Mouse (Mus musculus) hindbrain, embryonic 14.5 days (tissue): ENCODE data around the gene Tcf7l2. TPM values are rescaled to one million over a fixed set of nuclear protein-coding genes. Genes with fewer than 3 reads are reported as not detected.
A peak's percentile ranks its signal among the peaks of the same experiment; 100 is the strongest.

ENCODE experiments used
- ATAC-seq: fragments of 200-750 bp; cut with Nextera tagmentation; 2 replicates; pipeline ENCODE4 v1.8.0; 2017; ENCODE audit warnings: moderate number of reproducible peaks, mild to moderate bottlenecking, moderate TSS enrichment, moderate library complexity; ENCODE audit not compliant: low FRiP score
- DNase-seq: peaks from one replicate; pipeline ENCODE4 v3.0.0-alpha.2; 2015; ENCODE audit warnings: low spot score
- H3K27ac ChIP-seq: fragments of 300-500 bp; sonication (generic); 2 replicates; pipeline ENCODE4 v1.5.1; 2014; ENCODE audit warnings: mild to moderate bottlenecking, moderate library complexity
- H3K27me3 ChIP-seq: fragments of 300-500 bp; sonication (generic); 2 replicates; pipeline ENCODE4 v1.6.1; 2014; ENCODE audit warnings: mild to moderate bottlenecking, low read length, mixed read lengths; ENCODE audit not compliant: control insufficient read depth, insufficient read depth
- H3K36me3 ChIP-seq: fragments of 300-500 bp; sonication (generic); replicated peaks from 2 replicates; pipeline ENCODE4 v1.6.1; 2014; ENCODE audit not compliant: control insufficient read depth, insufficient read depth
- H3K4me1 ChIP-seq: fragments of 300-500 bp; sonication (generic); replicated peaks from 2 replicates; pipeline ENCODE4 v1.6.1; 2014; ENCODE audit warnings: antibody characterized with exemption, low read length, mixed read lengths; ENCODE audit not compliant: control insufficient read depth, insufficient read depth
- H3K4me2 ChIP-seq: fragments of 300-500 bp; sonication (generic); replicated peaks from 2 replicates; pipeline ENCODE4 v1.6.1; 2014; ENCODE audit warnings: mild to moderate bottlenecking, moderate library complexity
- H3K4me3 ChIP-seq: fragments of 300-500 bp; sonication (generic); replicated peaks from 2 replicates; pipeline ENCODE4 v1.5.1; 2014; ENCODE audit warnings: mild to moderate bottlenecking, low read length
- H3K9ac ChIP-seq: fragments of 300-500 bp; sonication (generic); 2 replicates; pipeline ENCODE4 v1.6.1; 2014
- H3K9me3 ChIP-seq: fragments of 300-500 bp; sonication (generic); 2 replicates; pipeline ENCODE4 v1.6.1; 2016; ENCODE audit warnings: low read length; ENCODE audit not compliant: control insufficient read depth
- WGBS: fragments of 180-500 bp; shearing (Covaris S2); extraction: QIAGEN DNeasy Blood & Tissue Kit; methylation state at CpG from one replicate; pipeline ENCODE4 v1.1.7; 2014; 5-methylcytosine and 5-hydroxymethylcytosine counted together
- polyA plus RNA-seq: library from polyadenylated mRNA; unstranded; fragments of >200 nt; fragmentation: Nextera tagmentation; extraction: Ambion mirVana; gene quantifications from 2 replicates; pipeline ENCODE4 v1.2.1, GENCODE M21; 2014

Tcf7l2 gene
- polyA plus RNA-seq, 1 experiment from 2014 or later, result 24.0 TPM

GRCm38 (mm10) chr19:55956745-55957144, 215.1 kb downstream of the Tcf7l2 start:
- DNase-seq, result no peak
- Histone ChIP-seq H3K4me3 (no peak overlapping the region), H3K36me3 (no peaks in the 10 kb centered on the region), H3K9ac (no peak overlapping the region), H3K4me2 (no peak overlapping the region), H3K27ac (no peak overlapping the region), H3K27me3 (no peaks in the 10 kb centered on the region), H3K9me3 (peaks cover 11% of the 10 kb centered on the region), H3K4me1 (peaks cover 10% of the 10 kb centered on the region; the same call in 1 of the 2 replicates)
- no peak for ATAC-seq
- WGBS, result 93% methylated on average over 6 of the region's 6 CpGs

- DNase-seq (no peak), ATAC-seq (no peak)
- H3K9ac ChIP-seq, result no peak overlapping the region
- no peaks in the 10 kb centered on the region for H3K4me1 ChIP-seq
- no peak overlapping the region for H3K4me3 ChIP-seq
- H3K9me3 ChIP-seq, result peaks cover 12% of the 10 kb centered on the region
- no peaks in the 10 kb centered on the region for H3K27me3 ChIP-seq
- no peaks in the 10 kb centered on the region for H3K36me3 ChIP-seq
- H3K27ac ChIP-seq, result no peak overlapping the region
- no peak overlapping the region for H3K4me2 ChIP-seq
- 93% methylated on average over 3 of the region's 3 CpGs for WGBS
These were observed 222.8 kb downstream of the Tcf7l2 start for GRCm38 (mm10) chr19:55964421-55964820.

- Histone ChIP-seq H3K9ac (no peak overlapping the region), H3K4me3 (no peak overlapping the region), H3K27me3 (no peaks in the 10 kb centered on the region), H3K36me3 (no peaks in the 10 kb centered on the region), H3K9me3 (peaks cover 9% of the 10 kb centered on the region), H3K4me1 (peaks cover 10% of the 10 kb centered on the region), H3K4me2 (no peak overlapping the region), H3K27ac (no peak overlapping the region)
- DNase-seq, result no peak
- WGBS, result 44% methylated on average over 7 of the region's 7 CpGs
- ATAC-seq, result no peak
These were observed 224.4 kb downstream of the Tcf7l2 start for GRCm38 (mm10) chr19:55966066-55966465.

- peaks cover 10% of the 10 kb centered on the region for H3K4me1 ChIP-seq
- H3K4me3 ChIP-seq, result no peak overlapping the region
- H3K27me3 ChIP-seq, result no peaks in the 10 kb centered on the region
- no peak for DNase-seq
- peak; percentile 48; the same call in 1 of the 2 replicates for ATAC-seq
- peak overlapping the region; percentile 28; the same call in 1 of the 2 replicates for H3K27ac ChIP-seq
- H3K9ac ChIP-seq, result 0 out of 2 replicates have a peak overlapping the region, but pooled peaks have one; percentile 9
- WGBS, result 12% methylated on average over 14 of the region's 14 CpGs
- no peaks in the 10 kb centered on the region for H3K9me3 ChIP-seq
- H3K4me2 ChIP-seq, result no peak overlapping the region
- no peaks in the 10 kb centered on the region for H3K36me3 ChIP-seq
These were observed 228.4 kb downstream of the Tcf7l2 start for GRCm38 (mm10) chr19:55969929-55970531.

GRCm38 (mm10) chr19:55976073-55976472, 234.5 kb downstream of the Tcf7l2 start:
- WGBS, result 92% methylated on average over 9 of the region's 9 CpGs

More at GRCm38 (mm10) chr19:55976073-55976472, 234.5 kb downstream of the Tcf7l2 start:
- ATAC-seq (no peak), DNase-seq (no peak)
- Histone ChIP-seq H3K4me3 (no peak overlapping the region), H3K36me3 (no peaks in the 10 kb centered on the region), H3K27ac (no peak overlapping the region), H3K9me3 (no peaks in the 10 kb centered on the region), H3K9ac (no peak overlapping the region), H3K4me2 (no peak overlapping the region), H3K4me1 (no peaks in the 10 kb centered on the region), H3K27me3 (no peaks in the 10 kb centered on the region)
